Mouse (Mus musculus) lung, postnatal 0 days (tissue): Measurements from ENCODE around the gene Hs2st1. TPM values are rescaled to one million over a fixed set of nuclear protein-coding genes. Genes with fewer than 3 reads are reported as not detected.
A peak's percentile ranks its signal among the peaks of the same experiment; 100 is the strongest.

ENCODE experiments used
- ATAC-seq: fragments of 200-750 bp; cut with Nextera tagmentation; 2 replicates; pipeline ENCODE4 v1.8.0; 2017; ENCODE audit warnings: moderate library complexity
- DNase-seq: peaks from one replicate; pipeline ENCODE4 v3.0.0-alpha.2; 2016; ENCODE audit warnings: low spot score
- H3K27ac ChIP-seq: fragments of 300-500 bp; sonication (generic); 2 replicates; pipeline ENCODE4 v1.5.1; 2014; ENCODE audit warnings: antibody characterized with exemption, mild to moderate bottlenecking, low read length, mixed read lengths
- H3K27me3 ChIP-seq: fragments of 300-500 bp; sonication (generic); replicated peaks from 2 replicates; pipeline ENCODE4 v1.6.1; 2014; ENCODE audit warnings: low read length, mixed read lengths; ENCODE audit not compliant: insufficient read depth
- H3K36me3 ChIP-seq: fragments of 300-500 bp; sonication (generic); 2 replicates; pipeline ENCODE4 v1.6.1; 2014; ENCODE audit warnings: low read length, mixed read lengths; ENCODE audit not compliant: insufficient read depth
- H3K4me1 ChIP-seq: fragments of 300-500 bp; sonication (generic); 2 replicates; pipeline ENCODE4 v1.6.1; 2014; ENCODE audit warnings: antibody characterized with exemption, low read depth, low read length, mixed read lengths; ENCODE audit not compliant: insufficient read depth
- H3K4me2 ChIP-seq: fragments of 300-500 bp; sonication (generic); replicated peaks from 2 replicates; pipeline ENCODE4 v1.6.1; 2014; ENCODE audit warnings: low read depth, mild to moderate bottlenecking, low read length, moderate library complexity, mixed read lengths
- H3K4me3 ChIP-seq: fragments of 300-500 bp; sonication (generic); 2 replicates; pipeline ENCODE4 v1.5.1; 2014; ENCODE audit warnings: low read depth, low read length
- H3K9ac ChIP-seq: fragments of 300-500 bp; sonication (generic); replicated peaks from 2 replicates; pipeline ENCODE4 v1.6.1; 2014; ENCODE audit warnings: low read depth, mild to moderate bottlenecking
- H3K9me3 ChIP-seq: fragments of 300-500 bp; sonication (generic); 2 replicates; pipeline ENCODE4 v1.6.1; 2016; ENCODE audit warnings: low read length, mixed read lengths
- CTCF ChIP-seq: IDR thresholded peaks from 2 replicates; pipeline ENCODE4 v1.5.1; 2016; ENCODE audit warnings: antibody characterized with exemption, mild to moderate bottlenecking
- EP300 ChIP-seq: IDR thresholded peaks from 2 replicates; pipeline ENCODE4 v1.6.1; 2016; ENCODE audit warnings: antibody characterized with exemption, mild to moderate bottlenecking, control low read depth
- WGBS: fragments of 180-500 bp; shearing (Covaris S2); extraction: QIAGEN DNeasy Blood & Tissue Kit; methylation state at CpG from one replicate; pipeline ENCODE4 v1.1.7; 2014; 5-methylcytosine and 5-hydroxymethylcytosine counted together
- polyA plus RNA-seq: library from polyadenylated mRNA; unstranded; fragments of >200 nt; fragmentation: Nextera tagmentation; extraction: Ambion mirVana; gene quantifications from 2 replicates; pipeline ENCODE4 v1.2.1, GENCODE M21; 2015

The Hs2st1 gene
- polyA plus RNA-seq, 1 experiment from 2014 or later, result 25.1 TPM

GRCm38 (mm10) chr3:144394454-144394943 is 175.5 kb downstream of the Hs2st1 start:
- DNase-seq (no peak), ATAC-seq (no peak)
- 54% methylated on average over 7 of the region's 7 CpGs for WGBS
- Histone ChIP-seq H3K4me3 (no peak overlapping the region), H3K27ac (no peak overlapping the region), H3K4me1 (no peaks in the 10 kb centered on the region), H3K9ac (no peak overlapping the region), H3K27me3 (no peaks in the 10 kb centered on the region), H3K36me3 (no peaks in the 10 kb centered on the region), H3K4me2 (no peak overlapping the region), H3K9me3 (no peaks in the 10 kb centered on the region)
- no peak for TF ChIP-seq EP300
- no peak for TF ChIP-seq CTCF

- ATAC-seq, result no peak
- DNase-seq, result no peak
- Histone ChIP-seq H3K36me3 (no peaks in the 10 kb centered on the region), H3K4me1 (no peaks in the 10 kb centered on the region), H3K9me3 (no peaks in the 10 kb centered on the region), H3K4me3 (no peak overlapping the region), H3K9ac (no peak overlapping the region), H3K27ac (no peak overlapping the region), H3K4me2 (no peak overlapping the region), H3K27me3 (no peaks in the 10 kb centered on the region)
- TF ChIP-seq EP300, result no peak
- 64% methylated on average over 4 of the region's 4 CpGs for WGBS
These were observed 183.5 kb downstream of the Hs2st1 start for GRCm38 (mm10) chr3:144386446-144386845.

DNA sequence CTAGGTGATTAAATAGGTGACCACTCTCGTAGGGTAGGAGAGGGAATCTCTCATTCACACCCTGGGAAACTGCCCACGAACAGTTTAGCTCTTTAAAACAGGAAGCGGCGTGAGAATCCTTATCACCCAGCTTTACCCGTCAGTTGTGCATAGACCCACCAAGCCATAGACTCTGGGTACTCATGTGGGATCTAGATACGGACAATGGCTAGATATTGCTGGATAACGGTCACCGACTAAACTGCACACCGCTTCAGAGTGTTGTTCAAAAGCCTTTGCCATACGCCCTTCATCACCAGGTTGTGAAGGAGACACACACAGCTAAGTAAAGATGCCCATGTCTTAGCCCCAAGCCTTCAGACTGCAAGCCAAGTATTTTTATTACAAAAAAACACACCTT is 185.3 kb downstream of the Hs2st1 start:
- no peak for DNase-seq
- Histone ChIP-seq H3K27ac (no peak overlapping the region), H3K9ac (no peak overlapping the region), H3K9me3 (no peaks in the 10 kb centered on the region), H3K4me1 (no peaks in the 10 kb centered on the region), H3K36me3 (no peaks in the 10 kb centered on the region), H3K27me3 (no peaks in the 10 kb centered on the region), H3K4me3 (no peak overlapping the region), H3K4me2 (no peak overlapping the region)
- no peak for ATAC-seq
- TF ChIP-seq EP300 (no peak), CTCF (no peak)
- WGBS, result 71% methylated on average over 10 of the region's 10 CpGs

- no peak overlapping the region for H3K9ac ChIP-seq
These were observed 188.5 kb downstream of the Hs2st1 start for GRCm38 (mm10) chr3:144381431-144381980.

GRCm38 (mm10) chr3:144380921-144381320 is 189.1 kb downstream of the Hs2st1 start:
- Histone ChIP-seq H3K36me3 (no peaks in the 10 kb centered on the region), H3K4me2 (peak overlapping the region; percentile 58), H3K27me3 (no peaks in the 10 kb centered on the region), H3K4me1 (no peaks in the 10 kb centered on the region), H3K4me3 (peak overlapping the region; percentile 33), H3K27ac (no peak overlapping the region), H3K9ac (no peak overlapping the region), H3K9me3 (no peaks in the 10 kb centered on the region)
- DNase-seq (peak; percentile 95), ATAC-seq (peak; percentile 98)
- 3% methylated on average over 18 of the region's 18 CpGs for whole genome bisulfite sequencing
- peak; percentile 83 for TF ChIP-seq CTCF
- TF ChIP-seq EP300, result no peak

More at GRCm38 (mm10) chr3:144381431-144381980, 188.5 kb downstream of the Hs2st1 start:
- 43% methylated on average over 16 of the region's 16 CpGs for WGBS
- Histone ChIP-seq H3K27me3 (no peaks in the 10 kb centered on the region), H3K9me3 (no peaks in the 10 kb centered on the region), H3K36me3 (no peaks in the 10 kb centered on the region), H3K4me2 (peak overlapping the region; percentile 58), H3K4me1 (no peaks in the 10 kb centered on the region), H3K4me3 (peak overlapping the region; percentile 33), H3K27ac (no peak overlapping the region)
- TF ChIP-seq EP300 (no peak), CTCF (no peak)
- DNase-seq, result no peak
- peak; percentile 27 for ATAC-seq

GRCm38 (mm10) chr3:144379801-144380200 is 190.2 kb downstream of the Hs2st1 start:
- ATAC-seq (no peak), DNase-seq (no peak)
- H3K27me3 ChIP-seq, result no peaks in the 10 kb centered on the region
- no peak overlapping the region for H3K27ac ChIP-seq
- H3K4me1 ChIP-seq, result no peaks in the 10 kb centered on the region
- no peak overlapping the region for H3K4me3 ChIP-seq
- no peaks in the 10 kb centered on the region for H3K9me3 ChIP-seq
- no peaks in the 10 kb centered on the region for H3K36me3 ChIP-seq
- WGBS, result 84% methylated on average over 4 of the region's 4 CpGs
- H3K9ac ChIP-seq, result no peak overlapping the region
- no peak overlapping the region for H3K4me2 ChIP-seq
- TF ChIP-seq EP300 (no peak), CTCF (no peak)

Other genes starting within 250 kb of the Hs2st1 start
- 837 and 926 TPM in 2 replicates for gene Selenof, start 123 bp upstream of the Hs2st1 start, polyA plus RNA-seq
- 173 and 175 TPM in 2 replicates for gene Sh3glb1, start 150.2 kb upstream of the Hs2st1 start, polyA plus RNA-seq
- gene Clca3a1, start 190.8 kb upstream of the Hs2st1 start, polyA plus RNA-seq, result 8.9 and 9.9 TPM in 2 replicates
- 0.88 and 1.6 TPM in 2 replicates for gene Clca3a2, start 249.3 kb upstream of the Hs2st1 start, polyA plus RNA-seq